Mouse (Mus musculus) cerebellum, adult 9-11 months (tissue): ENCODE results near the gene Gm49711.
"Not testable (repeated sequence)": the region's sequence is repeated elsewhere in the genome, so short reads cannot be mapped to it uniquely, and the experiment has no call there.

Experiments
- DNase-seq: peaks from one replicate; pipeline ENCODE4 v3.0.0; 2022

The Gm49711 gene

GRCm38 (mm10) chr16:92064801-92065200 is 6.7 kb downstream of the Gm49711 start:
- no peak for DNase-seq

- no peak for DNase-seq
Observed at GRCm38 (mm10) chr16:92070338-92070737, 12.2 kb downstream of the Gm49711 start.

- no peak for DNase-seq
Observed at GRCm38 (mm10) chr16:92076797-92077196, 18.7 kb downstream of the Gm49711 start.

- no peak for DNase-seq
Observed at GRCm38 (mm10) chr16:92083771-92084453, 25.8 kb downstream of the Gm49711 start.

- DNase-seq, result no peak
Observed at GRCm38 (mm10) chr16:92089225-92089624, 31.1 kb downstream of the Gm49711 start.

GRCm38 (mm10) chr16:92091876-92092275 is 33.8 kb downstream of the Gm49711 start:
- DNase-seq, result no peak

GRCm38 (mm10) chr16:92098351-92099051 is 40.4 kb downstream of the Gm49711 start:
- no peak for DNase-seq

- no peak for DNase-seq
Observed at GRCm38 (mm10) chr16:92099598-92099997, 41.5 kb downstream of the Gm49711 start.

GRCm38 (mm10) chr16:92100111-92100510 is 42.0 kb downstream of the Gm49711 start:
- DNase-seq, result no peak

GRCm38 (mm10) chr16:92102115-92102514 is 44.0 kb downstream of the Gm49711 start:
- no peak for DNase-seq

GRCm38 (mm10) chr16:92102931-92103330 is 44.8 kb downstream of the Gm49711 start:
- not testable (repeated sequence) for DNase-seq

- no peak for DNase-seq
Observed at GRCm38 (mm10) chr16:92103572-92104331, 45.6 kb downstream of the Gm49711 start.

GRCm38 (mm10) chr16:92104332-92104590 is 46.1 kb downstream of the Gm49711 start:
- DNase-seq, result no peak

GRCm38 (mm10) chr16:92104951-92105350 is 46.8 kb downstream of the Gm49711 start:
- DNase-seq, result no peak

GRCm38 (mm10) chr16:92105631-92106030 is 47.5 kb downstream of the Gm49711 start:
- no peak for DNase-seq

GRCm38 (mm10) chr16:92107346-92107745 is 49.2 kb downstream of the Gm49711 start:
- DNase-seq, result no peak

GRCm38 (mm10) chr16:92114706-92115241 is 56.7 kb downstream of the Gm49711 start:
- peak; percentile 69 for DNase-seq

- peak; percentile 69 for DNase-seq
Observed at GRCm38 (mm10) chr16:92115611-92116421, 57.7 kb downstream of the Gm49711 start.

GRCm38 (mm10) chr16:92117337-92118209 is 59.5 kb downstream of the Gm49711 start:
- DNase-seq, result no peak

GRCm38 (mm10) chr16:92119013-92119515 is 60.9 kb downstream of the Gm49711 start:
- no peak for DNase-seq

GRCm38 (mm10) chr16:92120899-92121531 is 62.9 kb downstream of the Gm49711 start:
- DNase-seq, result no peak
